Comparison of ENCODE assay signal across 8 mouse cellular contexts in the genomic region with DNA sequence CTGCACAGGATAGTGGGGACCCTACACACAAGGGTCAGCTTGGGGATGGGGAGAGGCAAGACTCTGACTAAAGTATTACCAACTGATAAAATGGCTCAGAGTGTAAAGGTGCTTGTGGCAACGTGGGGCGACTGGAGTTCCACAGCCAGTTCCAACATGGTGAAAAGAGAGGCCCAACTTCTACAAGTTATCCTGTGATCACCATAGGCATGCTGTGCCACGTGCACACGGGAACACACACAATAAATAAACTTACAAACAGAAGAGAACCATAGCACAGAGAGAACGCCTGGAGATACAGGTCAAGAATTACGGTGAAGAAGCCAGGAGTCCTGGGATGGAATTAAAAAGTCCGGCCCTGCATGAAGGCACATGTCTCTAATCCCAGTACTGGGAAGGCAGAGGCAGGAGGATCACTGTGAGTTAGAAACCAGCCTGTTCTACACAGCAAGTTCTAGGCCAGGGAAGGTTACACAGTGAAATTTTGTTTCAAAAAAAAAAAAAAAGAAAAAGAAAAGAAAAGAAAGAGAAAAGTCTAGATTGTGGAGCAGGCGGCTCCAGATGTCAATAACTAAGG. TPM values are rescaled to one million over a fixed set of nuclear protein-coding genes. Genes with fewer than 3 reads are reported as not detected.
A peak's percentile ranks its signal among the peaks of the same experiment; 100 is the strongest.
DNase-seq lines count a peak whose midpoint lies in the region; ATAC-seq and TF ChIP-seq lines count a peak whose summit lies in the region.

No protein-coding gene starts in this region.

- H3K9ac ChIP-seq in heart, embryonic 16.5 days (ENCODE audit: low read length) = peak overlapping the region; percentile 93
- peak overlapping the region; percentile 79 for H3K9ac ChIP-seq in MEL (ENCODE audit: control insufficient read depth, low read depth, low read length, poor library complexity, severe bottlenecking)
- peak overlapping the region; percentile 81 for H3K9ac ChIP-seq in hindbrain, embryonic 12.5 days
- peak overlapping the region; percentile 86 for H3K9ac ChIP-seq in midbrain, embryonic 12.5 days (replicated peaks)

- H3K4me1 ChIP-seq in heart, embryonic 16.5 days (ENCODE audit: control insufficient read depth, insufficient read depth, low read length) = peaks cover 49% of the 10 kb centered on the region
- H3K4me1 ChIP-seq in MEL (ENCODE audit: control insufficient read depth in 1 of 2, insufficient read depth in 2 of 2, low read length in 2 of 2) = peaks cover 23 to 39% of the 10 kb centered on the region in 2 experiments
- peaks cover 43% of the 10 kb centered on the region for H3K4me1 ChIP-seq in hindbrain, embryonic 12.5 days
- H3K4me1 ChIP-seq in midbrain, embryonic 12.5 days = peaks cover 41% of the 10 kb centered on the region

- H3K27me3 ChIP-seq in heart, embryonic 16.5 days (ENCODE audit: control insufficient read depth, insufficient read depth, low read length) = no peaks in the 10 kb centered on the region
- H3K27me3 ChIP-seq in MEL (ENCODE audit: control insufficient read depth in 1 of 2, insufficient read depth in 2 of 2, low read length in 2 of 2) = no peaks in the 10 kb centered on the region
- peaks cover 9% of the 10 kb centered on the region; the same call in 1 of the 2 replicates for H3K27me3 ChIP-seq in hindbrain, embryonic 12.5 days
- peaks cover 9% of the 10 kb centered on the region for H3K27me3 ChIP-seq in midbrain, embryonic 12.5 days

- TF ChIP-seq EP300 in MEL (IDR thresholded peaks at IDR 0.05; ENCODE audit: low read depth in 1 of 2, low read length in 2 of 2) = no peak

- H3K4me3 ChIP-seq in heart, embryonic 16.5 days (ENCODE audit: low read length) = peak overlapping the region; percentile 93
- peak overlapping the region; percentile 63 to 92 for H3K4me3 ChIP-seq in MEL (ENCODE audit: control insufficient read depth in 1 of 2, insufficient read depth in 1 of 2, low read depth in 2 of 2, low read length in 2 of 2)
- peak overlapping the region; percentile 86 for H3K4me3 ChIP-seq in hindbrain, embryonic 12.5 days
- H3K4me3 ChIP-seq in midbrain, embryonic 12.5 days = peak overlapping the region; percentile 89

- DNase-seq in heart, adult 11 months = no peak
- peak; percentile 64 for DNase-seq in MEL (ENCODE audit: low read depth, low spot score)
- DNase-seq in right cerebral cortex, postnatal 25 days = no peak
- no peak for DNase-seq in cerebellum, postnatal 36 days

- H3K36me3 ChIP-seq in heart, embryonic 16.5 days (ENCODE audit: control insufficient read depth, insufficient read depth) = peaks cover 8% of the 10 kb centered on the region
- H3K36me3 ChIP-seq in MEL (ENCODE audit: control insufficient read depth in 1 of 2, insufficient read depth in 2 of 2, low read length in 2 of 2) = peaks cover 25 to 32% of the 10 kb centered on the region in 2 experiments
- peaks cover 27% of the 10 kb centered on the region for H3K36me3 ChIP-seq in hindbrain, embryonic 12.5 days
- peaks cover 24% of the 10 kb centered on the region for H3K36me3 ChIP-seq in midbrain, embryonic 12.5 days

- TF ChIP-seq RAD21 in MEL (IDR thresholded peaks at IDR 0.05; ENCODE audit: low read depth, low read length) = no peak

- 3% methylated on average over 8 of the region's 8 CpGs for WGBS in heart, embryonic 16.5 days
- 10% methylated on average over 8 of the region's 8 CpGs for WGBS in hindbrain, embryonic 12.5 days
- WGBS in midbrain, embryonic 12.5 days = 11% methylated on average over 8 of the region's 8 CpGs

- peak overlapping the region; percentile 97 for H3K4me2 ChIP-seq in heart, embryonic 16.5 days (ENCODE audit: low read depth, low read length)
- peak overlapping the region; percentile 93 for H3K4me2 ChIP-seq in hindbrain, embryonic 12.5 days (replicated peaks)
- H3K4me2 ChIP-seq in midbrain, embryonic 12.5 days (replicated peaks) = peak overlapping the region; percentile 93

- H3K9me3 ChIP-seq in heart, embryonic 16.5 days (replicated peaks; ENCODE audit: control insufficient read depth, low read length) = no peaks in the 10 kb centered on the region
- H3K9me3 ChIP-seq in MEL (replicated peaks; ENCODE audit: insufficient read depth, low read length) = no peaks in the 10 kb centered on the region
- H3K9me3 ChIP-seq in hindbrain, embryonic 12.5 days (replicated peaks) = no peaks in the 10 kb centered on the region
- H3K9me3 ChIP-seq in midbrain, embryonic 12.5 days = no peaks in the 10 kb centered on the region

- peak overlapping the region; percentile 84 for H3K27ac ChIP-seq in heart, embryonic 16.5 days (ENCODE audit: low read length)
- peak overlapping the region; percentile 77 for H3K27ac ChIP-seq in MEL (ENCODE audit: control insufficient read depth, low read depth, low read length)
- H3K27ac ChIP-seq in hindbrain, embryonic 12.5 days = no peak overlapping the region
- H3K27ac ChIP-seq in midbrain, embryonic 12.5 days (replicated peaks) = 0 out of 2 replicates have a peak overlapping the region, but pooled peaks have one; percentile 54

- ATAC-seq in heart, embryonic 16.5 days (replicated peaks; ENCODE audit: extremely low read depth, insufficient read depth, low FRiP score) = no peak
- ATAC-seq in hindbrain, embryonic 12.5 days (ENCODE audit: low FRiP score) = no peak
- ATAC-seq in midbrain, embryonic 12.5 days (ENCODE audit: low FRiP score, low read depth) = no peak
- ATAC-seq in inflammation-experienced regulatory T-cells, adult 6 months = no peak

- peaks cover 58% of the 10 kb centered on the region for H3K79me2 ChIP-seq in MEL (ENCODE audit: control insufficient read depth, insufficient read depth, low read length, poor library complexity)

- TF ChIP-seq CTCF in MEL (IDR thresholded peaks at IDR 0.05 in 2 of 3, conservative IDR thresholded peaks at IDR 0.05 in 1 of 3; ENCODE audit: control insufficient read depth in 1 of 3, insufficient read depth in 1 of 3, low read depth in 2 of 3, low read length in 3 of 3, poor library complexity in 1 of 3, severe bottlenecking in 1 of 3) = no peak

- TF ChIP-seq POLR2A in MEL (IDR thresholded peaks at IDR 0.05; ENCODE audit: control insufficient read depth in 1 of 2, insufficient read depth in 1 of 2, low read depth in 1 of 2, low read length in 2 of 2, poor library complexity in 1 of 2) = no peak

TF ChIP-seq in MEL, 35 proteins besides CTCF, POLR2A, EP300 and RAD21 (continues in another document):
- peak; percentile 96 for TF ChIP-seq CHD1 (IDR thresholded peaks at IDR 0.05; ENCODE audit: low read depth, low read length)
- no peak for TF ChIP-seq GATA1 (IDR thresholded peaks at IDR 0.05; ENCODE audit: low read depth, low read length)
- TF ChIP-seq E2F4 (IDR thresholded peaks at IDR 0.05; ENCODE audit: borderline replicate concordance, low read depth, low read length) = peak; percentile 47; the same call in 1 of the 2 replicates

RNA-seq across cellular contexts. Expression of a gene that starts 0.6 kb away (rescaled TPM):
- 226 and 279 TPM in 2 replicates for polyA plus RNA-seq in heart, embryonic 16.5 days (2015; fragmentation: Nextera tagmentation; extraction: Ambion mirVana)
- 751 and 779 TPM in 2 replicates for total RNA-seq in MEL (2012; rRNA removed)
- 1,000 to 10,000 TPM in 1 of 2 experiments, 100 to 1,000 TPM in 1; 914 to 1,631 TPM for polyA plus RNA-seq in MEL (2012; ENCODE audit: insufficient read depth in 1 of 2, insufficient read length in 2 of 2, low read depth in 1 of 2, low replicate concordance in 2 of 2, missing spikeins in 1 of 2)
- polyA plus RNA-seq in hindbrain, embryonic 12.5 days (2016; fragmentation: Nextera tagmentation; extraction: Ambion mirVana) = 271 and 274 TPM in 2 replicates
- polyA plus RNA-seq in midbrain, embryonic 12.5 days (2016; fragmentation: Nextera tagmentation; extraction: Ambion mirVana) = 278 and 283 TPM in 2 replicates
- 10 to 100 TPM; 84.2 to 97.0 (median 95.3) TPM for polyA plus RNA-seq in inflammation-experienced regulatory T-cells, adult 6 months (2017; shearing (Covaris generic))

RNA-seq across cellular contexts. Expression of a gene that starts 16.3 kb away (rescaled TPM):
- 15.0 and 16.7 TPM in 2 replicates for polyA plus RNA-seq in heart, embryonic 16.5 days (2015; fragmentation: Nextera tagmentation; extraction: Ambion mirVana)
- 13.8 and 16.6 TPM in 2 replicates for total RNA-seq in MEL (2012; rRNA removed)
- 10 to 100 TPM; 45.6 to 53.9 TPM for polyA plus RNA-seq in MEL (2012; ENCODE audit: insufficient read depth in 1 of 2, insufficient read length in 2 of 2, low read depth in 1 of 2, low replicate concordance in 2 of 2, missing spikeins in 1 of 2)
- 11.4 and 11.7 TPM in 2 replicates for polyA plus RNA-seq in hindbrain, embryonic 12.5 days (2016; fragmentation: Nextera tagmentation; extraction: Ambion mirVana)
- 11.3 and 11.5 TPM in 2 replicates for polyA plus RNA-seq in midbrain, embryonic 12.5 days (2016; fragmentation: Nextera tagmentation; extraction: Ambion mirVana)
- polyA plus RNA-seq in inflammation-experienced regulatory T-cells, adult 6 months (2017; shearing (Covaris generic)) = 1 to 10 TPM in 1 of 3 experiments, under 1 TPM in 2; 0.54 to 1.3 (median 0.82) TPM

RNA-seq across cellular contexts. Expression of a gene that starts 18.1 kb away (rescaled TPM):
- 15.8 and 16.2 TPM in 2 replicates for polyA plus RNA-seq in heart, embryonic 16.5 days (2015; fragmentation: Nextera tagmentation; extraction: Ambion mirVana)
- 43.8 and 45.6 TPM in 2 replicates for total RNA-seq in MEL (2012; rRNA removed)
- polyA plus RNA-seq in MEL (2012; ENCODE audit: insufficient read depth in 1 of 2, insufficient read length in 2 of 2, low read depth in 1 of 2, low replicate concordance in 2 of 2, missing spikeins in 1 of 2) = 10 to 100 TPM in 1 of 2 experiments, not detected in 1; 63.3 TPM
- polyA plus RNA-seq in hindbrain, embryonic 12.5 days (2016; fragmentation: Nextera tagmentation; extraction: Ambion mirVana) = 16.3 and 18.1 TPM in 2 replicates
- 12.8 and 14.1 TPM in 2 replicates for polyA plus RNA-seq in midbrain, embryonic 12.5 days (2016; fragmentation: Nextera tagmentation; extraction: Ambion mirVana)
- polyA plus RNA-seq in inflammation-experienced regulatory T-cells, adult 6 months (2017; shearing (Covaris generic)) = 10 to 100 TPM; 36.3 to 61.7 (median 57.7) TPM

RNA-seq across cellular contexts. Expression of a gene that starts 57.4 kb away (rescaled TPM):
- 41.4 and 49.3 TPM in 2 replicates for polyA plus RNA-seq in heart, embryonic 16.5 days (2015; fragmentation: Nextera tagmentation; extraction: Ambion mirVana)
- 50.0 and 60.1 TPM in 2 replicates for total RNA-seq in MEL (2012; rRNA removed)
- polyA plus RNA-seq in MEL (2012; ENCODE audit: insufficient read depth in 1 of 2, insufficient read length in 2 of 2, low read depth in 1 of 2, low replicate concordance in 2 of 2, missing spikeins in 1 of 2) = 100 to 1,000 TPM in 1 of 2 experiments, not detected in 1; 291 TPM
- 58.8 and 66.9 TPM in 2 replicates for polyA plus RNA-seq in hindbrain, embryonic 12.5 days (2016; fragmentation: Nextera tagmentation; extraction: Ambion mirVana)
- polyA plus RNA-seq in midbrain, embryonic 12.5 days (2016; fragmentation: Nextera tagmentation; extraction: Ambion mirVana) = 66.7 and 69.8 TPM in 2 replicates
- 10 to 100 TPM; 16.6 to 23.9 (median 21.3) TPM for polyA plus RNA-seq in inflammation-experienced regulatory T-cells, adult 6 months (2017; shearing (Covaris generic))

RNA-seq across cellular contexts. Expression of a gene that starts 57.4 kb away (rescaled TPM):
- 2.0 and 2.3 TPM in 2 replicates for polyA plus RNA-seq in heart, embryonic 16.5 days (2015; fragmentation: Nextera tagmentation; extraction: Ambion mirVana)
- total RNA-seq in MEL (2012; rRNA removed) = 42.1 and 47.8 TPM in 2 replicates
- 100 to 1,000 TPM in 1 of 2 experiments, 10 to 100 TPM in 1; 38.9 to 191 TPM for polyA plus RNA-seq in MEL (2012; ENCODE audit: insufficient read depth in 1 of 2, insufficient read length in 2 of 2, low read depth in 1 of 2, low replicate concordance in 2 of 2, missing spikeins in 1 of 2)
- 1.6 and 2.5 TPM in 2 replicates for polyA plus RNA-seq in hindbrain, embryonic 12.5 days (2016; fragmentation: Nextera tagmentation; extraction: Ambion mirVana)
- polyA plus RNA-seq in midbrain, embryonic 12.5 days (2016; fragmentation: Nextera tagmentation; extraction: Ambion mirVana) = 2.3 and 2.9 TPM in 2 replicates
- polyA plus RNA-seq in inflammation-experienced regulatory T-cells, adult 6 months (2017; shearing (Covaris generic)) = 1 to 10 TPM in 1 of 3 experiments, under 1 TPM in 1, not detected in 1; 0.31 to 8.4 TPM
